Mouse (Mus musculus) midbrain, embryonic 10.5 days (tissue): Measurements from ENCODE around the gene Mag. TPM values are rescaled to one million over a fixed set of nuclear protein-coding genes. Genes with fewer than 3 reads are reported as not detected.
"Not testable (repeated sequence)": the region's sequence is repeated elsewhere in the genome, so short reads cannot be mapped to it uniquely, and the experiment has no call there.

ENCODE experiments used
- DNase-seq: peaks from one replicate; pipeline ENCODE4 v3.0.0-alpha.2; 2017; ENCODE audit warnings: low spot score
- H3K27ac ChIP-seq: fragments of 300-500 bp; sonication (generic); replicated peaks from 2 replicates; pipeline ENCODE4 v1.5.1; 2016; ENCODE audit warnings: mild to moderate bottlenecking
- H3K27me3 ChIP-seq: fragments of 300-500 bp; sonication (generic); 2 replicates; pipeline ENCODE4 v1.6.1; 2016; ENCODE audit warnings: low read depth, mild to moderate bottlenecking; ENCODE audit not compliant: poor library complexity, severe bottlenecking
- H3K36me3 ChIP-seq: fragments of 300-500 bp; sonication (generic); 2 replicates; pipeline ENCODE4 v1.6.1; 2016; ENCODE audit warnings: mild to moderate bottlenecking, moderate library complexity
- H3K4me1 ChIP-seq: fragments of 300-500 bp; sonication (generic); 2 replicates; pipeline ENCODE4 v1.6.1; 2016
- H3K4me3 ChIP-seq: fragments of 300-500 bp; sonication (generic); 2 replicates; pipeline ENCODE4 v1.5.1; 2016; ENCODE audit warnings: mild to moderate bottlenecking, moderate library complexity
- H3K9me3 ChIP-seq: fragments of 300-500 bp; sonication (generic); replicated peaks from 2 replicates; pipeline ENCODE4 v1.6.1; 2016; ENCODE audit warnings: mild to moderate bottlenecking
- WGBS: fragments of 180-500 bp; shearing (Covaris S2); methylation state at CpG from one replicate; pipeline ENCODE4 v1.1.7; 2016; 5-methylcytosine and 5-hydroxymethylcytosine counted together
- polyA plus RNA-seq: library from polyadenylated mRNA; unstranded; fragments of >200 nt; fragmentation: Nextera tagmentation; extraction: Ambion mirVana; gene quantifications from 2 replicates; pipeline ENCODE4 v1.2.1, GENCODE M21; 2016

Mag gene
- polyA plus RNA-seq, 1 experiment from 2014 or later = 0.52 TPM

DNA sequence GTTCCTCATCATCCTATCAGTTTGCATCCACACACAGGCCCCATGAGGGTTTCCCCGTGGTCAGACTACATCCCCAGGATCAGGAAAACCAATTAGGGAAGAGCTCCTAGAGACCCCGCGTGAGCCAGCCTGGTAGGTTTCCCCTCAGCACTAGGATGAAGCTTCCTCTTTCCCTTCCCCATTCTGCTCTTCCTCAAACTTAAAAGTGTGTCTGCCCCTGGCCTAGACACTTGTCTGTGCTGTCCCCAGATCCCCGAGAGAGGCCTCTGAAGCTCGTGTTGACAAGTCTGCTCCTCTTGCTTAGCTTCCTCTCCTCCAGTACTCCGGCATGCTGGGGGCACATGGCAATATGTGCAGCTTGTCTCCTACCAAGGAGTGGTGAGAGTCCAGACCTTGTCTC lies 38.8 kb upstream of the Mag start:
- Histone ChIP-seq H3K9me3 (no peaks in the 10 kb centered on the region), H3K4me3 (no peak overlapping the region), H3K36me3 (peaks cover 73% of the 10 kb centered on the region), H3K4me1 (peaks cover 23% of the 10 kb centered on the region), H3K27me3 (no peaks in the 10 kb centered on the region), H3K27ac (no peak overlapping the region)
- WGBS = 90% methylated on average over 6 of the region's 6 CpGs
- no peak for DNase-seq

GRCm38 (mm10) chr7:30952441-30953265 lies 38.0 kb upstream of the Mag start:
- H3K9me3 ChIP-seq = no peaks in the 10 kb centered on the region
- 93% methylated on average over 16 of the region's 16 CpGs for WGBS
- no peak overlapping the region for H3K27ac ChIP-seq
- peaks cover 72% of the 10 kb centered on the region for H3K36me3 ChIP-seq
- no peak for DNase-seq
- H3K4me1 ChIP-seq = peaks cover 15% of the 10 kb centered on the region
- H3K27me3 ChIP-seq = no peaks in the 10 kb centered on the region
- H3K4me3 ChIP-seq = no peak overlapping the region

- not testable (repeated sequence) for H3K9me3 ChIP-seq, H3K27me3 ChIP-seq, H3K4me3 ChIP-seq, DNase-seq, H3K27ac ChIP-seq, H3K4me1 ChIP-seq
- WGBS = 95% methylated on average over 3 of the region's 3 CpGs
- peaks cover 89% of the 10 kb centered on the region for H3K36me3 ChIP-seq
Measured at GRCm38 (mm10) chr7:30949902-30950301, 35.2 kb upstream of the Mag start.

DNA sequence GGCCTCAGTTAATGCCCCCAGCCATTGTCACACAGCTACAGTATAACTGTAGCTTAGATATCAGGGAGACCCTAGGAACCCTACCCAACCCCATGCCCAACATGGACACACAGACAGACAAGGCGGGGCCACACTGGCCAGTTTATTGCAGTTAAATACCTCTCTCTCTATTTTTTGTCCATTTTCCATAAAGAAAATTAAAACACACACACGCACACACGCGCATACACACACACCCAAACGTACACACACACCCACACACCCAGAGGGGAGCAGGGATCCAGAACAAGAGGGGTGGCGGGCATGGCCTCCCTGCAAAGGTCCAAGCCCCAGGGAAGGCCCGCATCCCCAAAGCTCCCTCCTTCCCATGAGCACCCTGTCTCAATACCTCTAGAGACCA lies 31.2 kb upstream of the Mag start:
- no peak overlapping the region for H3K4me3 ChIP-seq
- no peaks in the 10 kb centered on the region for H3K27me3 ChIP-seq
- H3K9me3 ChIP-seq = no peaks in the 10 kb centered on the region
- no peak for DNase-seq
- no peak overlapping the region for H3K27ac ChIP-seq
- H3K36me3 ChIP-seq = peaks cover 50% of the 10 kb centered on the region
- H3K4me1 ChIP-seq = no peaks in the 10 kb centered on the region
- WGBS = 91% methylated on average over 7 of the region's 7 CpGs

DNA sequence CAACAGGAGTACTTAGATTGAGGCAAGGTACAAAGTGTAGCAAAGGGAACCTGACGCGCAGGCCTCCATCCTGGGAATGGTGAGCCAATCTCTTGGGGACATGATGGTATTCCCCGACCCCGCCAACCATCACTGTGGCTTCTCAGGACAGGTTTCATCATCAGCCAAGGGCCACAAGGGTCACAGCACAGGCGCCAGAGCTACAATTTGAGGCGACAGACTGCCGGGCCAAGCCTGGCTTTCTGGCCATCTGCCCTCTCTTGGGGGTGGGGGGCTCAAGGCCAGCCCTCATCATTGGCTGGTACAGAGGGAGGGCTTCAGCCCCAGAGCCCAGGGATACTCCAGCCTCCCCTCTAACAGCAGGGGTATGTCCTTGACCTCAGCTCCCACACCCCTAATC lies 30.8 kb upstream of the Mag start:
- WGBS = 94% methylated on average over 7 of the region's 7 CpGs
- H3K4me1 ChIP-seq, H3K4me3 ChIP-seq, H3K27ac ChIP-seq, DNase-seq, H3K9me3 ChIP-seq, H3K27me3 ChIP-seq: not testable (repeated sequence)
- H3K36me3 ChIP-seq = peaks cover 46% of the 10 kb centered on the region

DNA sequence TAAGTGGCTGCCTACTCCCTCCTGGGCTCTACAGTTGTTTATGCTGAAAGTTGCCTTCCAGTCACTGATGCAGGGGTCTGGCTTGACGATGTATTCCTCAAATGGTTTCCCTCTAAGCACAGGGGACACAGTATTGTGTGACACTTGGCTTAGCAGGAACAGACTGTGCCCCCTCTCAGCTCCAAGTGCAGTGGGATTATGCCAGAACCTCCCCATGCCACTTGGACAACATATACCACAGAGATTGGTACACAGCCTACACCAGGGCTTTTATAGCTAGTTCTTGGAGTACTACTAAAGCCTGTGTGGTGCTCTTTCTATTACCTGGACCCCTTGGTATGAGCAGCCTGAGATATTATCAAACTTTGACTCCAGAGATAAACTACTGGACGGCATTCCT lies 30.0 kb upstream of the Mag start:
- WGBS = 82% methylated on average over 2 of the region's 2 CpGs
- H3K4me3 ChIP-seq, H3K4me1 ChIP-seq, H3K27me3 ChIP-seq, DNase-seq, H3K9me3 ChIP-seq, H3K27ac ChIP-seq: not testable (repeated sequence)
- peaks cover 39% of the 10 kb centered on the region for H3K36me3 ChIP-seq

GRCm38 (mm10) chr7:30943909-30944635 lies 29.4 kb upstream of the Mag start, which contains the start of gene Hamp:
TSS of gene Hamp (minus strand) at chr7:30944032.
- Histone ChIP-seq H3K27me3 (no peaks in the 10 kb centered on the region), H3K36me3 (peaks cover 32% of the 10 kb centered on the region), H3K4me3 (no peak within 1 kb of the TSS), H3K9me3 (no peaks in the 10 kb centered on the region), H3K27ac (no peak within 1 kb of the TSS), H3K4me1 (no peaks in the 10 kb centered on the region)
- WGBS = 74% methylated on average over 9 of the region's 9 CpGs
- no peak for DNase-seq

- 68% methylated on average over 3 of the region's 3 CpGs for WGBS
- not testable (repeated sequence) for DNase-seq, H3K27me3 ChIP-seq, H3K9me3 ChIP-seq, H3K27ac ChIP-seq, H3K4me3 ChIP-seq, H3K4me1 ChIP-seq
- peaks cover 21% of the 10 kb centered on the region for H3K36me3 ChIP-seq
Measured at GRCm38 (mm10) chr7:30942365-30942764, 27.7 kb upstream of the Mag start.

- H3K4me3 ChIP-seq, H3K9me3 ChIP-seq, DNase-seq, H3K36me3 ChIP-seq, H3K27ac ChIP-seq, H3K27me3 ChIP-seq, H3K4me1 ChIP-seq: not testable (repeated sequence)
- 96% methylated on average over 1 of the region's 1 CpGs for WGBS
Measured at GRCm38 (mm10) chr7:30940070-30940469, 25.4 kb upstream of the Mag start.

GRCm38 (mm10) chr7:30935422-30936099 lies 20.9 kb upstream of the Mag start:
- not testable (repeated sequence) for H3K9me3 ChIP-seq, H3K27ac ChIP-seq, H3K4me3 ChIP-seq, H3K4me1 ChIP-seq, DNase-seq, H3K36me3 ChIP-seq, H3K27me3 ChIP-seq
- WGBS = 84% methylated on average over 6 of the region's 6 CpGs

GRCm38 (mm10) chr7:30924581-30924980 lies 9.9 kb upstream of the Mag start, which contains the start of gene Hamp2:
TSS of gene Hamp2 (minus strand) at chr7:30924681.
- WGBS = 80% methylated on average over 2 of the region's 2 CpGs
- H3K4me1 ChIP-seq, H3K27ac ChIP-seq, H3K9me3 ChIP-seq, H3K36me3 ChIP-seq, H3K27me3 ChIP-seq, H3K4me3 ChIP-seq, DNase-seq: not testable (repeated sequence)

GRCm38 (mm10) chr7:30924071-30924470 lies 9.4 kb upstream of the Mag start:
- no peaks in the 10 kb centered on the region for H3K27me3 ChIP-seq
- H3K9me3 ChIP-seq = no peaks in the 10 kb centered on the region
- WGBS = 78% methylated on average over 3 of the region's 3 CpGs
- no peak for DNase-seq
- no peak overlapping the region for H3K27ac ChIP-seq
- H3K4me3 ChIP-seq = no peak overlapping the region
- H3K4me1 ChIP-seq = no peaks in the 10 kb centered on the region
- no peaks in the 10 kb centered on the region for H3K36me3 ChIP-seq

GRCm38 (mm10) chr7:30922490-30922889 lies 7.8 kb upstream of the Mag start:
- H3K36me3 ChIP-seq, H3K4me1 ChIP-seq, H3K4me3 ChIP-seq, H3K27ac ChIP-seq, H3K9me3 ChIP-seq, H3K27me3 ChIP-seq, DNase-seq: not testable (repeated sequence)
- 47% methylated on average over 3 of the region's 3 CpGs for WGBS
